ENCODE assay signal across 31 mouse cellular contexts in genomic region chr9:65001481-65001880, GRCm38 (mm10). TPM values are rescaled to one million over a fixed set of nuclear protein-coding genes. Genes with fewer than 3 reads are reported as not detected.
DNase-seq lines count a peak whose midpoint lies in the region; ATAC-seq and TF ChIP-seq lines count a peak whose summit lies in the region.
"Had no signal": no experiment of that assay in that cellular context is flagged by ENCODE, and none has a peak within 500 bp of the region (broad histone marks: within the 10 kb centered on the region; RNA-seq: fewer than 3 reads in every experiment).

No protein-coding gene starts in this region.

- H3K4me1 ChIP-seq in midbrain, embryonic 14.5 days (ENCODE audit: control insufficient read depth, insufficient read depth, low read length): no peaks in the 10 kb centered on the region
- H3K4me1 ChIP-seq in midbrain, embryonic 15.5 days: no peaks in the 10 kb centered on the region
- H3K4me1 ChIP-seq: embryonic facial prominence, embryonic 10.5 days; embryonic facial prominence, embryonic 15.5 days; kidney, embryonic 15.5 days; limb, embryonic 10.5 days; limb, embryonic 15.5 days had no signal

- DNase-seq in frontal cortex, adult 2 months (ENCODE audit: extremely low spot score in 1 of 2, low spot score in 1 of 2): no peak
- no peak for DNase-seq in layer of hippocampus, adult 2 months (ENCODE audit: low spot score in 2 of 2)
- no peak for DNase-seq in layer of hippocampus, adult 18-20 months (ENCODE audit: low spot score in 2 of 2)
- DNase-seq in midbrain, embryonic 14.5 days: no peak
- no peak for DNase-seq in T-cell, adult 2 months (ENCODE audit: low spot score)
- DNase-seq: adrenal gland, postnatal 10 days; cerebellum, adult 11-12 months; cerebellum, postnatal 14 days; heart, postnatal 14 days; kidney, adult 18-20 months; kidney, postnatal 25 days; liver, embryonic 13.5 days; lung, adult 18-20 months; lung, postnatal 4 days; right cerebral cortex, postnatal 4 days; thymus, postnatal 4 days had no signal

- no peak for TF ChIP-seq CTCF in layer of hippocampus, adult 2 months (conservative IDR thresholded peaks at IDR 0.05)

- no peak overlapping the region for H3K9ac ChIP-seq in midbrain, embryonic 14.5 days (replicated peaks; ENCODE audit: low read length)
- no peak overlapping the region for H3K9ac ChIP-seq in midbrain, embryonic 15.5 days
- H3K9ac ChIP-seq: embryonic facial prominence, embryonic 15.5 days; hindbrain, embryonic 14.5 days; kidney, embryonic 15.5 days; limb, embryonic 15.5 days; liver, embryonic 13.5 days had no signal

- no peaks in the 10 kb centered on the region for H3K27me3 ChIP-seq in midbrain, embryonic 14.5 days (ENCODE audit: control insufficient read depth, insufficient read depth, low read length)
- no peaks in the 10 kb centered on the region for H3K27me3 ChIP-seq in midbrain, embryonic 15.5 days (replicated peaks)
- H3K27me3 ChIP-seq: embryonic facial prominence, embryonic 15.5 days; kidney, embryonic 15.5 days; limb, embryonic 15.5 days; liver, embryonic 13.5 days had no signal

- peak; percentile 45; the same call in 1 of the 2 replicates for ATAC-seq in frontal cortex, adult (ENCODE audit: low TSS enrichment)
- no peak for ATAC-seq in midbrain, embryonic 14.5 days (ENCODE audit: low FRiP score, low TSS enrichment)
- ATAC-seq in midbrain, embryonic 15.5 days (replicated peaks): no peak
- ATAC-seq: forebrain, embryonic 14.5 days; lung, postnatal 0 days had no signal

- no peak overlapping the region for H3K4me2 ChIP-seq in midbrain, embryonic 14.5 days (ENCODE audit: low read length)
- H3K4me2 ChIP-seq in midbrain, embryonic 15.5 days: no peak overlapping the region
- H3K4me2 ChIP-seq: embryonic facial prominence, embryonic 15.5 days; hindbrain, embryonic 14.5 days; kidney, embryonic 15.5 days; limb, embryonic 15.5 days; liver, embryonic 13.5 days had no signal

- H3K9me3 ChIP-seq in midbrain, embryonic 14.5 days (ENCODE audit: control insufficient read depth, low read length): no peaks in the 10 kb centered on the region
- no peaks in the 10 kb centered on the region for H3K9me3 ChIP-seq in midbrain, embryonic 15.5 days
- H3K9me3 ChIP-seq: embryonic facial prominence, embryonic 15.5 days; G1E; kidney, embryonic 15.5 days; limb, embryonic 10.5 days; limb, embryonic 15.5 days; liver, embryonic 13.5 days had no signal

- 60% methylated on average over 4 of the region's 4 CpGs for WGBS in midbrain, embryonic 14.5 days
- WGBS in midbrain, embryonic 15.5 days: 64% methylated on average over 4 of the region's 4 CpGs

- no peak overlapping the region for H3K4me3 ChIP-seq in layer of hippocampus, adult 2 months
- H3K4me3 ChIP-seq in midbrain, embryonic 14.5 days (replicated peaks; ENCODE audit: low read depth, low read length): no peak overlapping the region
- H3K4me3 ChIP-seq in midbrain, embryonic 15.5 days: no peak overlapping the region
- H3K4me3 ChIP-seq: embryonic facial prominence, embryonic 10.5 days; embryonic facial prominence, embryonic 15.5 days; kidney, embryonic 15.5 days; limb, embryonic 10.5 days; limb, embryonic 15.5 days; liver, embryonic 13.5 days had no signal

- peak overlapping the region; percentile 59 for H3K27ac ChIP-seq in layer of hippocampus, adult 2 months
- H3K27ac ChIP-seq in midbrain, embryonic 14.5 days (replicated peaks; ENCODE audit: low read depth, low read length): 0 out of 2 replicates have a peak overlapping the region, but pooled peaks have one; percentile 20
- H3K27ac ChIP-seq in midbrain, embryonic 15.5 days: no peak overlapping the region
- H3K27ac ChIP-seq: embryonic facial prominence, embryonic 10.5 days; embryonic facial prominence, embryonic 15.5 days; hindbrain, embryonic 14.5 days; kidney, embryonic 15.5 days; limb, embryonic 10.5 days; limb, embryonic 15.5 days; liver, embryonic 13.5 days had no signal

- H3K36me3 ChIP-seq in midbrain, embryonic 14.5 days (ENCODE audit: control insufficient read depth, insufficient read depth, low read length): peaks cover 81% of the 10 kb centered on the region
- H3K36me3 ChIP-seq in midbrain, embryonic 15.5 days (replicated peaks): peaks cover 58% of the 10 kb centered on the region

RNA-seq across cellular contexts. Expression of gene Hacd3, which starts 20.0 kb away (rescaled TPM):
- polyA plus RNA-seq in frontal cortex, adult 2 months (2012; rRNA removed): 140 and 153 TPM in 2 replicates
- 100 to 1,000 TPM; 149 to 156 TPM for total RNA-seq in layer of hippocampus, adult 2 months (2021)
- 100 to 1,000 TPM; 155 to 172 TPM for total RNA-seq in layer of hippocampus, adult 18-20 months (2021)
- 152 and 171 TPM in 2 replicates for polyA plus RNA-seq in midbrain, embryonic 14.5 days (2014; fragmentation: Nextera tagmentation; extraction: Ambion mirVana)
- polyA plus RNA-seq in midbrain, embryonic 15.5 days (2015; fragmentation: Nextera tagmentation; extraction: Ambion mirVana): 210 and 217 TPM in 2 replicates

RNA-seq across cellular contexts. Expression of gene Dpp8, which starts 30.7 kb away (rescaled TPM):
- polyA plus RNA-seq in frontal cortex, adult 2 months (2012; rRNA removed): 73.5 and 76.7 TPM in 2 replicates
- 100 to 1,000 TPM; 162 to 170 TPM for total RNA-seq in layer of hippocampus, adult 2 months (2021)
- 100 to 1,000 TPM; 162 to 168 TPM for total RNA-seq in layer of hippocampus, adult 18-20 months (2021)
- polyA plus RNA-seq in midbrain, embryonic 14.5 days (2014; fragmentation: Nextera tagmentation; extraction: Ambion mirVana): 33.9 and 39.1 TPM in 2 replicates
- 38.9 and 42.5 TPM in 2 replicates for polyA plus RNA-seq in midbrain, embryonic 15.5 days (2015; fragmentation: Nextera tagmentation; extraction: Ambion mirVana)

RNA-seq across cellular contexts. Expression of gene Ints14, which starts 40.8 kb away (rescaled TPM):
- polyA plus RNA-seq in frontal cortex, adult 2 months (2012; rRNA removed): 19.2 and 20.4 TPM in 2 replicates
- total RNA-seq in layer of hippocampus, adult 2 months (2021): 10 to 100 TPM; 19.9 to 20.2 TPM
- total RNA-seq in layer of hippocampus, adult 18-20 months (2021): 10 to 100 TPM; 17.3 to 20.8 TPM
- 26.8 and 47.1 TPM in 2 replicates for polyA plus RNA-seq in midbrain, embryonic 14.5 days (2014; fragmentation: Nextera tagmentation; extraction: Ambion mirVana)
- polyA plus RNA-seq in midbrain, embryonic 15.5 days (2015; fragmentation: Nextera tagmentation; extraction: Ambion mirVana): 36.2 and 38.3 TPM in 2 replicates

RNA-seq across cellular contexts. Expression of gene Slc24a1, which starts 50.1 kb away (rescaled TPM):
- 0.08 and 0.14 TPM in 2 replicates for polyA plus RNA-seq in frontal cortex, adult 2 months (2012; rRNA removed)
- under 1 TPM in 1 of 2 experiments, not detected in 1; 0.10 TPM for total RNA-seq in layer of hippocampus, adult 2 months (2021)
- under 1 TPM; 0.08 to 0.12 TPM for total RNA-seq in layer of hippocampus, adult 18-20 months (2021)
- polyA plus RNA-seq in midbrain, embryonic 14.5 days (2014; fragmentation: Nextera tagmentation; extraction: Ambion mirVana): 0.09 TPM in 1 of 2 replicates, not detected in the other
- 0.05 TPM in 1 of 2 replicates, not detected in the other for polyA plus RNA-seq in midbrain, embryonic 15.5 days (2015; fragmentation: Nextera tagmentation; extraction: Ambion mirVana)
- total RNA-seq: gastrocnemius, adult 8-10 months; megakaryocyte-erythroid progenitor cell, adult 5-6 weeks had no signal
- polyA plus RNA-seq: G1E; neural tube, embryonic 11.5 days; spleen, adult 2 months had no signal
